Mouse (Mus musculus) thymus, adult 2 months (tissue): ENCODE results near the gene Dclk2. TPM values are rescaled to one million over a fixed set of nuclear protein-coding genes. Genes with fewer than 3 reads are reported as not detected.

Source experiments
- DNase-seq: peaks from one replicate; pipeline ENCODE4 v3.0.0; 2021
- H3K27ac ChIP-seq: fragments of 200-500 bp; 2 replicates; pipeline ENCODE4 v1.5.1; 2012; ENCODE audit warnings: low read length, control low read depth; ENCODE audit not compliant: control insufficient read depth, insufficient read depth
- H3K27me3 ChIP-seq: fragments of 200-500 bp; 2 replicates; pipeline ENCODE4 v1.6.1; 2012; ENCODE audit warnings: mild to moderate bottlenecking, low read length, moderate library complexity, mixed read lengths; ENCODE audit not compliant: control insufficient read depth, insufficient read depth
- H3K36me3 ChIP-seq: fragments of 200-500 bp; 2 replicates; pipeline ENCODE4 v1.6.1; 2012; ENCODE audit warnings: mild to moderate bottlenecking, low read length, moderate library complexity; ENCODE audit not compliant: control insufficient read depth, insufficient read depth
- H3K4me1 ChIP-seq: fragments of 200-500 bp; replicated peaks from 2 replicates; pipeline ENCODE4 v1.6.1; 2012; ENCODE audit warnings: low read length; ENCODE audit not compliant: control insufficient read depth, insufficient read depth
- H3K4me3 ChIP-seq: fragments of 200-500 bp; 2 replicates; pipeline ENCODE4 v1.5.1; 2012; ENCODE audit warnings: mild to moderate bottlenecking, low read length, control low read depth, moderate library complexity; ENCODE audit not compliant: control insufficient read depth, insufficient read depth
- CTCF ChIP-seq: fragments of 200-500 bp; IDR thresholded peaks from 2 replicates; pipeline ENCODE4 v1.5.1; 2012; ENCODE audit warnings: mild to moderate bottlenecking, control low read depth, low read length, moderate library complexity, borderline replicate concordance; ENCODE audit not compliant: control insufficient read depth, poor library complexity, insufficient read depth; ENCODE audit errors: extremely low read depth
- POLR2A ChIP-seq: fragments of 200-500 bp; IDR thresholded peaks from 2 replicates; pipeline ENCODE4 v1.6.1; 2012; ENCODE audit warnings: mild to moderate bottlenecking, low read length, control low read depth, moderate library complexity; ENCODE audit not compliant: control insufficient read depth, poor library complexity, insufficient read depth; ENCODE audit errors: extremely low read depth
- WGBS: fragments of 180-500 bp; shearing (Covaris S2); methylation state at CpG from one replicate; pipeline ENCODE4 v1.1.7; 2018; 5-methylcytosine and 5-hydroxymethylcytosine counted together
- polyA plus RNA-seq: library from polyadenylated mRNA; depleted of rRNA; stranded (reverse); fragments of >200 nt; gene quantifications from 2 replicates; pipeline ENCODE4 v1.2.3, GENCODE M21; 2012

The Dclk2 gene
- polyA plus RNA-seq, 1 experiment, result 55.5 TPM

DNA sequence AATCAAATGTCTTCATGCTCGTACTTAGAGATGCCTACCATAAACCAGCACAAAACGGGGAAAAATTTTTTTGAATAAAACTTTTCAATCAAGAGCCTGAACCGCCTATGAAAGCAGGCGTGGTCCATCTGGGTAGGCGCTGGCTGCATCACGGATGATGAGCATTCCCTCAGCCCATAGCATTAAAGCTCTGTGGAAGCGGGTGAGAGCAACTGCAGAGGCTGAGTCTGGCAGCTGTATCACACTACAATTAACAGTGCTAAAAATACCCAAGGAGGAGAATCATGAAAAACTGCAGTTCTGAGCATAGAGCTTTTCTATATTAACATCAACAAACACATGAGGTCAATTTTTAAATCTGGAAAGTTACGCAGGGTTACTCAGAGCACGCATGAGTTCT, 23.6 kb downstream of the Dclk2 start:
- no peak for DNase-seq
- Histone ChIP-seq H3K4me3 (no peak overlapping the region), H3K36me3 (no peaks in the 10 kb centered on the region), H3K4me1 (peaks cover 2% of the 10 kb centered on the region; the same call in 1 of the 2 replicates), H3K27me3 (no peaks in the 10 kb centered on the region), H3K27ac (no peak overlapping the region)
- WGBS, result 97% methylated on average over 9 of the region's 9 CpGs
- TF ChIP-seq POLR2A (no peak), CTCF (no peak)

DNA sequence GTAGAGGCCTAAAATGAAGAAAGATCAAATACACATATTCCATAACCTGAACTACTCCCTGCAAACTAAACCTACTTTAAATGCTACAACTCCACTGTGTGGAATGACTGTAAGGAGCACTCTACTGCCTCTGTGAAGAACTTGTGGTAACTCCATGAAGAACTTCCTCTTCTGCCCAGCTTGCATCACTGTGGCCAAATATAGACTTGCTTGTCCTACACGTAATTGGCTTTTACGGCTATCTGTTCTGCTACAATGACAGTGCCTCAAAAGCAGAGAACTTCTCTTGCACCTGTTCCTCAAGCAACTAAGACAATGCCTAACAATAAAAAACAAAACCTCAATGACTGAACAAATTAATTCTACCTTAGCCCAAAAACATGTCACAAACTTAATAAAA, 26.2 kb downstream of the Dclk2 start:
- no peak for DNase-seq
- no peak overlapping the region for H3K4me3 ChIP-seq

DNA sequence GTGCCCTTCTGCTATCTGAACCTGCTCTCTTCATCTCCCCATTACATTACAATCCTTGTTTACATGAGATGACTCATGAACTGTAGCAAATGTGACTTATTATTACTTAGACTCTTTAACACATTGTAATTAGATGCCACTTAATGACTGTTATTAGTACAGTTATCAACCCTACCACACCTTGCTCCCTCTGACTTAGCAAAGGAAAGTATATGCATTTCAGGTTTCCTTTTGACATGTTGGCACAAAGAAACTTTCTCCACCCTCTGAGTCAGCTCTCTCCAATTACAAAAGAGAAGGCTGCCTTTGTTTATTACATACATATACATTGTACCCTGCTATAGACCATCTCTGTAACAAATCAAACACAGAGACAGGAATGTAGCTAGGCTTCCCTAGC, 33.1 kb downstream of the Dclk2 start:
- no peak overlapping the region for H3K27ac ChIP-seq
- H3K27me3 ChIP-seq, result no peaks in the 10 kb centered on the region
- no peak overlapping the region for H3K4me3 ChIP-seq
- TF ChIP-seq CTCF (no peak), POLR2A (no peak)
- no peaks in the 10 kb centered on the region for H3K36me3 ChIP-seq
- DNase-seq, result no peak
- H3K4me1 ChIP-seq, result no peaks in the 10 kb centered on the region

More for the DNA sequence above, 26.2 kb downstream of the Dclk2 start:
- no peaks in the 10 kb centered on the region for H3K27me3 ChIP-seq
- 37% methylated on average over 2 of the region's 2 CpGs for WGBS
- no peak for TF ChIP-seq CTCF
- no peak for TF ChIP-seq POLR2A
- peaks cover 2% of the 10 kb centered on the region; the same call in 1 of the 2 replicates for H3K4me1 ChIP-seq
- no peak overlapping the region for H3K27ac ChIP-seq
- H3K36me3 ChIP-seq, result no peaks in the 10 kb centered on the region

DNA sequence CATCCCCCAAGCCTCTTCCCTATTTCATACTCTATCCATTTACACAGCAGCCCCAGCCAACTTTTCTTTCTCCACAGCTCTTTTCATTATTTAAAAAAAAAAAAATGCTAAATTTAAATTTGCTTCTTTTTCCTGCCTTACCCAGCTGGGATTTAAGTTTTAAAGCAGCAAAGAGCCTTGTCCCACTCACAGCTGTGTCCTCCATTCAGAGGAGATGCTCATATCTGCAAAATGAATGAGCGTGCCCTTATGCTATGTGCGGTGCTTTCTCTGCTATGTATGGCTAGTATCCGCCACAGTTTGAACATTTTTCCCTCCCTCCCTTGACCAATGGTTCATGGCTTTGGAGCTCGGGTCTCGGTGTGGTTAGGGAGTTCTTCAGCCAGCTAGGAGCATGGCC, 35.5 kb downstream of the Dclk2 start:
- WGBS, result 94% methylated on average over 5 of the region's 5 CpGs
- no peaks in the 10 kb centered on the region for H3K4me1 ChIP-seq
- H3K4me3 ChIP-seq, result no peak overlapping the region
- DNase-seq, result no peak
- H3K27me3 ChIP-seq, result no peaks in the 10 kb centered on the region
- no peak overlapping the region for H3K27ac ChIP-seq
- no peaks in the 10 kb centered on the region for H3K36me3 ChIP-seq
- TF ChIP-seq CTCF (no peak), POLR2A (no peak)

DNA sequence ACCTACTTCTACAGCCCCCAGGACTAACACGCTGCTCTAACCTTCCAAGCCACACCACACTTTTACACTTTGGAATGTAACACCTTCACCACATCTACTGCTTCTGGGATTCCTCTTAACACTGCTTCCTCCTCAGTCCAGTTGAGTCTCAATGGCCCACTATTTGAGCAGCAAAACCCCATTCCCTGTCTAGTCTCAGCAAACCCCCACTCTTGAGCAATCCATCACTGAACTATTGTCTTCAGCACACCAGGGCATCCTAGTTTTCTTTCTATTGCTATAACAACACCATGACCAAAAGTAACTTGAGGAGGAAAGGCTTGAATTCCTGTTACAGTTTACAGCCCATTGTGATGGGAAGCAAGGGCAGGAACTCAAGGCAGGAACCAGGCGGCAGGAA, 36.2 kb downstream of the Dclk2 start:
- H3K4me1 ChIP-seq, result no peaks in the 10 kb centered on the region
- no peak overlapping the region for H3K27ac ChIP-seq
- DNase-seq, result no peak
- H3K4me3 ChIP-seq, result no peak overlapping the region
- WGBS, result 95% methylated on average over 2 of the region's 2 CpGs
- no peaks in the 10 kb centered on the region for H3K36me3 ChIP-seq
- TF ChIP-seq CTCF (no peak), POLR2A (no peak)
- H3K27me3 ChIP-seq, result no peaks in the 10 kb centered on the region

DNA sequence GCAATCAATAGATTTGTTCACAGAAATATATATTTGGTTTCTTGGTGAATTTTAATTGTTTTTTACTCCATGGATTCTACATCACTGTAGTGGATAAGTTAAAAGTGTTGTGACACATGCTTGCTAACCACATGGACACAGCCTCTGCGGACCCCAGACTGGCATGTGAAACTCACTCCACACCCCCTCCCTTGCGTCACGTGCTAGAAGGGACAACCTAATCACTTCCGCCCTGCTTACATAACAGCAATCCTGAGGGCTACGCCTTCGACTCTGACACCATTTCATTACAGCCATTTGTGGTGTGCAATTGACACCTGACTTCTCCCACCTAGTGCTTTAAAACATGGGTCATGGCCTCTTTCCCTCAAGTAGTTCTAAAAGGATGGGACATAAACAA, 36.7 kb downstream of the Dclk2 start:
- Histone ChIP-seq H3K27me3 (no peaks in the 10 kb centered on the region), H3K4me3 (no peak overlapping the region), H3K36me3 (no peaks in the 10 kb centered on the region), H3K4me1 (no peaks in the 10 kb centered on the region), H3K27ac (no peak overlapping the region)
- no peak for DNase-seq
- TF ChIP-seq CTCF (no peak), POLR2A (no peak)
- 95% methylated on average over 6 of the region's 6 CpGs for WGBS

- Histone ChIP-seq H3K27me3 (no peaks in the 10 kb centered on the region), H3K4me3 (no peak overlapping the region), H3K36me3 (no peaks in the 10 kb centered on the region), H3K27ac (no peak overlapping the region), H3K4me1 (peaks cover 2% of the 10 kb centered on the region; the same call in 1 of the 2 replicates)
- WGBS, result 96% methylated on average over 5 of the region's 5 CpGs
- TF ChIP-seq CTCF (no peak), POLR2A (no peak)
- no peak for DNase-seq
These were observed 44.7 kb downstream of the Dclk2 start for GRCm38 (mm10) chr3:86875912-86876311.

- Histone ChIP-seq H3K4me3 (no peak overlapping the region), H3K27ac (no peak overlapping the region), H3K27me3 (no peaks in the 10 kb centered on the region), H3K4me1 (peaks cover 2% of the 10 kb centered on the region; the same call in 1 of the 2 replicates), H3K36me3 (no peaks in the 10 kb centered on the region)
- no peak for TF ChIP-seq CTCF
- TF ChIP-seq POLR2A, result no peak
- 66% methylated on average over 6 of the region's 6 CpGs for WGBS
- DNase-seq, result no peak
These were observed 47.5 kb downstream of the Dclk2 start for GRCm38 (mm10) chr3:86873092-86873600.
